Comparison of ENCODE assay signal across 1 mouse cellular context in the genomic region with DNA sequence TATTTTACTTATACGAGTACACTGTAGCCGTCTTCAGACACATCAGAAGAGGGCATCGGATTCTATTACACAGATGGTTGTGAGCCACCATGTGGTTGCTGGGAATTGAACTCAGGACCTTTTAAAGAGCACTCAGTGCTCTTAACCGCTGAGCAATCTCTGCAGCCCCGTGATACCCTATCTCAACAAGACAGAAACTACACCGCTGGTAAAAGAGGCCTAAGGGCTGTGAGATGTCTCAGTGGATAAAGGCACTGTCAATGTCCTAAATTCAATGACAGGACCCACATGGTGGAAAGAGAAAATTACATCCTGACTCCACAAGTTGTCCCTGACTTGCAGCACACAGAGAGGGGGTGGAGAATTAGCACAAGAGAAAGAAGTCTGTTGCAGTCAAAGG.
TF ChIP-seq lines count a peak whose summit lies in the region.

No protein-coding gene starts in this region.

TF ChIP-seq in MEL, 35 proteins besides CTCF, POLR2A, EP300 and RAD21:
- peak; percentile 31; the same call in 1 of the 2 replicates for TF ChIP-seq TAL1 (IDR thresholded peaks at IDR 0.05; ENCODE audit: low read length)
- TF ChIP-seq GATA1 (IDR thresholded peaks at IDR 0.05; ENCODE audit: low read depth, low read length), result no peak
- TF ChIP-seq SIN3A (IDR thresholded peaks at IDR 0.05; ENCODE audit: low read length), result no peak
- TF ChIP-seq RCOR1 (IDR thresholded peaks at IDR 0.05; ENCODE audit: low read depth, low read length), result peak; percentile 35; the same call in 1 of the 2 replicates
- peak; percentile 21; the same call in 1 of the 2 replicates for TF ChIP-seq TCF12 (IDR thresholded peaks at IDR 0.05; ENCODE audit: low read depth, low read length)
